Mouse (Mus musculus): Measurements from ENCODE around the gene Xrra1.

DNA sequence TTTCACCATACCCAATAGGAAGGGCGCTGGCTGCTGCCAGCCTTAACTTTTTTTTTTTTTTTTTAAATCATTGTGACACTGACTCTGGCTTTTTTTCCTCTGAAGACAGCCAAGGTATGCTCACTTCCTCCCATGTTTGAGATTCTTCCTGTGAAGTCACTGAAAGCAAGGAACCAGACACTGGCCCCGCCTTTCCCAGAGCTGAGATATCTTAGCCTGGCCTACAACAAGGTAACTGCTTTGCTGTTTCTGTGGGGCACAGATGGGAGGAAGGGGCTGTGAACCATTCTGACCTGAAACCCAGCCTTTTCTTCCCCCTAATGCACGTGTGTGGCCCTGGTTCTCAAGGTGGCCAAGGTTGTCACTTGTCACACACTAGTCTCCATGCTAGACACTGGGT lies 47.4 kb downstream of the Xrra1 start:
- TF ChIP-seq TAL1 (IDR thresholded peaks at IDR 0.05; ENCODE audit: low read length) (no peak), GATA1 (IDR thresholded peaks at IDR 0.05; ENCODE audit: low read length) (no peak)
